Mouse (Mus musculus): Measurements from ENCODE around the gene Stk32b.

Stk32b gene

GRCm38 (mm10) chr5:37506880-37507519 lies 210.0 kb downstream of the Stk32b start:
- peak; percentile 45 for DNase-seq

DNA sequence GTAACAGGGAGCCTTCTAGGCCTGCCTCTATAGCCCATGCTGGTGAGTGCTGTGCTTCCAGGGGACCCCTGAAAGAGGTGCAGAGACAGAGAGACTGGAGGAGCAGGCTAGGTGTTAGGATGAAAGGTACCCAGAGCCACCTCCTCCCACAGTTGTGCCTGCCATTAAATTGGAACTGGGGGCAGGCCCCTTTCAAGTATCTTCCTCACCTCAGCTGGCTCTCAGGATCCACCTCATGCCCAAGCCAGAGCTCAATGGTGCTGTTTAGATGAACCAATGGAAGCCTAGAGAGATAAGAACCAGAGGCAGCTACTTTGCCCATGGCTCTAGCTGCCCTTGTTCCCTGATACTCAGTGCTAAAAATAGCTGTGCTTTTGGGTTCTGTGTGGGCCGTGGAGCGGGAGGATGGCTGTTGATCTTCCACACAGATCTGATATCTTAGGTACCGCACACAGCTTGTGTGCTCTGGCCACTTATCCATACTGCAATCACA lies 221.9 kb downstream of the Stk32b start:
- DNase-seq = peak; percentile 93

DNA sequence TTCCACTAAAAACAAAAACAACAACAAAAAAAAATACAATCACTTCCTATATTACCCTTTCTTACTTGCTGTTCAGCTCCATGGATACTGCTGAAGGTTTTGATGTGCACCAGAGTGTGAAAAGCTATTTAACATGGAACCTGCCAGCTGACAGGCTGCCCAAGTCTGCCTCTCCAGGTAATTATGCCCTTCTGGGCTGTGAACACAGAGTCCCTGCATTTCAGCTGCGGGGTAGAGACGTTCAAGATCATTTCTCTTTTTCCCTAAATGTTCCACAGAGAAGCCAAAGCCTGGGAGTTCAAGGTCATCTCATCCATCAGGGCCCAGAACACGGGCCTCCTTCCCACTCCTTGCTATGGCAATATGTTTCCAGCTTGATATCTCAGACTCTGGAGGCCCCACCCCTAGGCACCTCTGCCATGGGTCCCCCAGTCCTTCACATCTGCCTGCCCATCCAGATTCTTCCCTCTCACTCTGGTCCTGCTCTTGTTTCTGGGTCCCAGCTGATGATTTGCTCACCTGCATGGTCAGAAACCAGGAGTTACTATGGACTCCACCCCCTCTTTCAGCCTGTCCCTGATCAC lies 244.9 kb downstream of the Stk32b start:
- no peak for DNase-seq

- DNase-seq = no peak
Observed at GRCm38 (mm10) chr5:37471584-37471983, 245.4 kb downstream of the Stk32b start.

- DNase-seq = no peak
Observed at GRCm38 (mm10) chr5:37469031-37469430, 247.9 kb downstream of the Stk32b start.

GRCm38 (mm10) chr5:37467646-37468045 lies 249.3 kb downstream of the Stk32b start:
- DNase-seq = no peak

GRCm38 (mm10) chr5:37465461-37465860 lies 251.5 kb downstream of the Stk32b start:
- no peak for DNase-seq

- no peak for DNase-seq
Observed at GRCm38 (mm10) chr5:37458236-37458635, 258.7 kb downstream of the Stk32b start.

- peak; percentile 63 for DNase-seq
Observed at GRCm38 (mm10) chr5:37457831-37458230, 259.1 kb downstream of the Stk32b start.

- DNase-seq = peak; percentile 64
Observed at GRCm38 (mm10) chr5:37457191-37457590, 259.8 kb downstream of the Stk32b start.

- DNase-seq = no peak
Observed at GRCm38 (mm10) chr5:37456590-37456989, 260.4 kb downstream of the Stk32b start.

DNA sequence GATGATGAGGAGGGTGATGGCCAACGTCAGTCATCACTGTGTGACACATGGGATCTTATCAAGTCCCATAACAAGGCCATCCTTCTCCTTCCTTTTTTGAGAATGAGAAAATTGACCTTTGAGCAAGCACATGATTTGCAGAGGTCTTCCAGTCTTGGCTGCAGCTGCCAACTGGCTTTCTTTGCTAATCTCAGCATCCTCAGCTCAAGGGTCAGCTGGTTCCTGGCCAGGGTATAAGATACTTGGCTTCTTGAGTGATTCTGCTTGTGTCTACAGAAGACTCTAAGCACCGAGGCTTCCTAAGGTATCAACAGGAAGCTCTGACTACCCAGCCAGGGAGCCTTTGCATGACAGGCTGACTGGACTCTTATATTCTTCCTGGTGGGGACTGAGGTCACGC lies 269.4 kb downstream of the Stk32b start:
- DNase-seq = no peak

- DNase-seq = no peak
Observed at GRCm38 (mm10) chr5:37442767-37443166, 274.2 kb downstream of the Stk32b start.

DNA sequence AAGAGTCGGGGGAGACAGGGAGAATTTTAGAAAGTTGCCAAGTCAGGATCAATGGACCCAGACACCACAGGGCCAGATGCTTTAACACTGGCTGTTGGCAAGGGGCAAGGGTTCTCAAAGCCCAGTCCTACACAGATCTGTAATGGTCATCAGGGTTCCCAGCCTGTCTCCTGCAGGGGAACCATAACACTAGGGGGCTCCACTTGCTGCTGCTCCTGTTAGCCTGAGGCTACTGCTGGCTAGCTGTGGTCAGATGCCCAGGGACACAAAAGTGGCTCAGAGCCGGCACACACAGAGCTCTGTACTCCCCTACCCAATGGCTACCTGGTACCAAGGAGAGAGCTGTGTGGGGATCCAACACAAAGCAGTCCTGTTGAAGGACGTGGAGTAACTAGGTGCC lies 281.6 kb downstream of the Stk32b start:
- no peak for DNase-seq

DNA sequence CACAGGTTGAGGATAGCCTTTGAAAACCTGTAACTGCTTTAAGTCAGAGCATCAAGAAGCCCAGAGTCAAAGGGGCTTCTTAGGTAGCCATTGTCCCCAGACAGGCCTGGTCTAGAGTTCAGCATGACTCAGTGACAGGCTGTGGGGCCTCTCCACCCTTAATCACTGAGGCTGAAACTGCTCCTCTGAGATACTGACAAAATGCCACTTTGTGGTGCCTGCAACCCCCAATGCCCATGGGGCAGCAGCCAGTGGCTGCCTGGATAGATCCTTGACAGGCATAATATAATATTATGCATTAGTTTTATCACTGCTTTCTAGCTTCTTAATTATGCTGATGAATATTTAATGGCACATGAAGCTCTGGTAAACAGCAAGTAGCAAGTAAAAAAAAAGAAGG lies 289.8 kb downstream of the Stk32b start:
- DNase-seq = no peak

- DNase-seq = peak; percentile 71
Observed at GRCm38 (mm10) chr5:37419028-37419427, 297.9 kb downstream of the Stk32b start.

Data from heart, adult 11 months (tissue).